Mouse (Mus musculus): ENCODE measurements around the gene C1qtnf1.

C1qtnf1 gene

GRCm38 (mm10) chr11:118410479-118410878, 17.5 kb upstream of the C1qtnf1 start:
- no peak for DNase-seq (ENCODE audit: low read depth, low spot score)

GRCm38 (mm10) chr11:118411271-118411670, 16.7 kb upstream of the C1qtnf1 start:
- no peak for DNase-seq (ENCODE audit: low read depth, low spot score)

DNA sequence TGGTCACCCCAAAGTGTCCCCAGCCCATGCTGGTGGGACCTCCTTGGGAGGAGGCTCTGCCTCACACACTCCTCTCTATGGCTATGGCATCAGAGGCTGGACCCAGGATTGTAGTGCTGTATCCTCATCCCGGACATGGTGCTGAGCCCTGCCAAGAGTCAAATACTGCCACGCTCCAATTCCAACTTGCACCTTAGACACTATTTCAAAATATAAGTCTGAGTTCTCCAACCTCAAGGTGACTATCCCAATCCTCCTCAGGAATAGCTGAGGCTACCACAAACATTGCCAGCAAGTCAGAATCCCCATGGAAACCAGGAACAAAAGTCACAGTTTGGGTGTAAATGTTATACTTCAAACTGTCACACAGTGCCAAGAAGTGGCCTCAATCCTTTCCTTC, 15.4 kb upstream of the C1qtnf1 start:
- DNase-seq (ENCODE audit: low read depth, low spot score), result no peak

GRCm38 (mm10) chr11:118413055-118413454, 14.9 kb upstream of the C1qtnf1 start:
- DNase-seq (ENCODE audit: low read depth, low spot score), result no peak

DNA sequence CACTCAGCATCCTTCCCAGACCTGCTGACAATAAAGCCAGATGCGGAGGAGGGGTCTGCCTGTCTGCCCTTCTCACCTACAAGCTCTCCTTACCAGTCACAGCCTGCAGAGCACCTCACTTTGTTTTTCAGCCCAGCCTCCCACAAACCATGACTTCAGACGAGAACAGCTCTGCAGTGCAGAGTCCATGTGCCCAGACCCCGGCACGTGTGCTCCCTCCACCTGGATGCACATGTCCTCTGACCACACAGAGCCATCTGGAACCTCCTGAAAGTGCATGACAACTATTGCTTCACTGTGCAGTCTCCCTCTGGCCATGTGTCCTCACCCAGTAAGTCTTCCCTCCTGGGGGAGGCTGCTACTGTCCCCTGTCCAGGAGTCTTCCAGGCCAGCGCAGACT, 13.7 kb upstream of the C1qtnf1 start:
- DNase-seq (ENCODE audit: low read depth, low spot score), result no peak

- no peak for DNase-seq (ENCODE audit: low read depth, low spot score)
Observed at GRCm38 (mm10) chr11:118415630-118416029, 12.4 kb upstream of the C1qtnf1 start.

DNA sequence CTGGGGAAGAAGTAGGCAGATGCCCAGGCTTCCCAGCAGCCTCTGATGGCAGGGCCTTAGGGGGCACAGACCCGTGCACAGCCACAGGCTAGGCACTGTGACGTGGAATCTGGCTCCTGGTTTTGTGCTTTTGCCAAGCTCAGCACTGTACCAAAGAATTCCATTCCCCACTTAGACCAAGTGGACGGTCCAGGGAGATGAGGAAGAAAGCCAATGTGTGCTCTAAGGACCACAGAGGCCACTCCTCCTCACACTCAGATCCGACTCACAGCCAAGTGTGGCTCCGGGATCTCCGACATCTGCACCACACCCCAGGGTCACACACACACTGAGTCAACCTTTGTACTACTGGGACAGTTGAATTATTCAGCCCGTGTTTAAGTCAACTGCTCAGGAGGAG, 12.0 kb upstream of the C1qtnf1 start:
- no peak for DNase-seq (ENCODE audit: low read depth, low spot score)

DNA sequence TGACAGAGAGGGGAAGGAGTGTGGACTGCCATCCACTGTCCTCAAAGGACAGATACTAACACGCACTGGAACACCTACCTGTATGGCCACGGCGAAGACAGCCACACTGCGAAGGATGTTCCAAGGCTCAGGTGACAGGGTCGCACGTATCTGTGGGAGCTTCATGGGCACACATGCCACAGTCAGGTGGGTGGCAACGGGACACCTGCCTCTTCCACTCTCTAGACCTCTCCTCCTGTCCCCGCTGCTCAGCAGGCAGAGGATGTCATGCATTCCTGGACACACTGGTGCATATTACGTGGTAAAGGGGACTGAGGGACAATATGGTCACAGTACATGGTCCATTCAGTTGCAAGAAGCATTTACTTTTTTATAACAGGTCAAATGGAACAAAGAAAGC, 10.5 kb upstream of the C1qtnf1 start:
- DNase-seq (ENCODE audit: low read depth, low spot score), result no peak

DNA sequence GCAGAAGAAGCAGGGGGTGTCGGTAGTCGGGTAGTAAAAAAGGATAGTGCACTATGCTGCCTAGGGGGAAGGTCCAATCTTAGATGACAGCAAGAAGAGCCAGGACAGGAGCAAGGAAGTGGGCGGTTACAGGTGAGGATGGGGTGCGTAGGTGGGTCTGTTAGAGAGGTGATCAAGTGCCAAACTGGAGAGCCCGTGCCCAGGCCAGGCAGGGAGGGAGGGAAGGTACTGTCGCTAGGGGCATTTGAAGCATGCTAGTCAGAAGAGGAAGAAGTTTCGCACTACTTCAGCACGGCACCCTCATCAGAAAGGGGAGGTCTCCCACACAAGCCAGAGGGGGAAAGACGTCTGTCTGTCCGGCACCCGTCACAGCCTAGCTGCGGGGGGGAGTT, 9.6 kb upstream of the C1qtnf1 start:
- DNase-seq (ENCODE audit: low read depth, low spot score), result no peak

DNA sequence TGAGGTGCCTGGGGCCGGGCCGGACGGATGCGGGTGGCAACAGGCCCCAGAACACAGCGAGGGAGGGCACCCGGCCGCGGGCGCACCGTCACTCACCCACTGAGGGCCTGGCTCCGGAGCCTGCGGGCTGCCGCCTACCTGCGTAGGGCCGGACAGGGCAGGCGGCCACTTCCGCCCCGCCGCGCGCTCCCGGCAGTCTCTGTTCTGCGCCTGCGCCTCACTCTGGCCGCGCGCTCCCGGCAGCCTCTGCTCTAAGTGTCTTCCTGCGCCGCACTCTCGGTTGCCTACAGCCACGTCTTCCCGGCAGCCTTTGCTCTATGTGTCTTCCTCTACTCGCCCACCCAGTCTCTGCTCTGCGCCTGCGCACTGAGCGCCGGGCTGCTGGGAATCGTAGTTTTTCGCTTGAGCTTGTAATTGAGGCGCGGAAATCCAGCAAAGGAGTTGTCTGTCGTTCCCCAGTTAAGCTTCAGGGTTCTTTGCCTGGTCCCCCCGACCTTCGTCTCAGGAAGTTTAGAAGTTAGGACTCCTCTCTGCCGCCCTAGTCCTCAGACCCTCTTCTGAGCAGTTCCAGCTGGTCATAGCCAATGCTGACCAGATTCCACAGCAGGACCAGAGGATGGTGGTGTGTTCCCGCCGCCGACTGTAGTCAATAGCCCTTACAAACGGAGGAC, 9.0 kb upstream of the C1qtnf1 start, which contains the start of gene Cant1:
Cant1 (minus strand) TSS at position 253 of the 671 bp plus-strand sequence.
- DNase-seq (ENCODE audit: low read depth, low spot score), result peak; percentile 99

DNA sequence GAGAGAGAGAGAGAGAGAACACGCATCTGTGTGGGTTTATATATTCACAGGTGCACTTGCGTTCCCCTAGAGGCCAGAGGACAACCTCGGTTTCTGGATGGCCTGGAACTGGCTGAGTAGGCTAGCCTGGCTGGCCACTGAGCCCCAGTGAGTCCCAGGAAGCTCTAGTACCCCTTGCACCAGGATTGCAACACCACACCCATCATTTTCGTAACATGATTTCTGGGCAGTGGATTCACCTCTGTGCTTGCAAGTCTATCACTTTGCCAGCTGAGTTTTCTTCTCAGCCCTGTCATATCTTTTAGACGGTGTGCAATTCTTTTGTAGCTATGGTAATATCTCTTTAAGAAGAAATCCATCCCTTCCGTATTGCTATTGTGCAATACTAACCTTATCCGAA, 7.7 kb upstream of the C1qtnf1 start:
- no peak for DNase-seq (ENCODE audit: low read depth, low spot score)

DNA sequence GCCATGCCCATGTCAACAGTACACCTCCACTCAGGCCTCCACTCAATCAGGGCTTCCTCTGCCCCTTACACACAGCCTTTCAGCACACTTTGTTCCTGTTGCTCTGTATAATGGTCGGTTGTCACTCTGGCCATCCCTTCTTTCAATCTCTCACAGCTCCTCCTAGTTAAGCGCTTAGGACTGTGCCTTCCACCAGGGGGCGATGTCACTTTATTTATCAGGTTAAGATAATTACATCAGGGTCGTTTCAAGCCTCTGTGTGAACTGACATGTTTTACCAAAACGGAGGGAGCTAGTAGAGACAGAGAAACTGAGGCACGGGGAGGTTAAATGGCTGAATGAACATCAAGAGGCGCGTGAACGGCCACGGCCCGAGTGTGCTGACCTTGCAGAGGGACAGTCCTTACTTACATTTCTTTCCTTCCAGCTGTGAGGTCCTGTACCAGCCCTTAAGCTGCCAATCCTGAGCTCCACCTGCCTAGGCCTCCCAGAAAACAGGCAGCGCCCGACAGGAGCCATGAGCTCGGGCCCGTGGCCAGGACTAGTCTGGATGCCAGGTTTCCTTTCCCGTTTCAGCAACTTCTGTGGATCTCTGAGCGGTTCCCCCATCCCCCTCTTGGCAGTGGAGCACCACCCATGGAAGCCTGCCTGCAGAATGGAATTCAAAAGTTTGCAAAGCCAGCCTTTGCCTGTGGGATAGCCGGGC, 4.6 kb upstream of the C1qtnf1 start:
- peak; percentile 73 for DNase-seq (ENCODE audit: low read depth, low spot score)

GRCm38 (mm10) chr11:118424621-118425335, 3.2 kb upstream of the C1qtnf1 start:
- no peak for DNase-seq (ENCODE audit: low read depth, low spot score)

DNA sequence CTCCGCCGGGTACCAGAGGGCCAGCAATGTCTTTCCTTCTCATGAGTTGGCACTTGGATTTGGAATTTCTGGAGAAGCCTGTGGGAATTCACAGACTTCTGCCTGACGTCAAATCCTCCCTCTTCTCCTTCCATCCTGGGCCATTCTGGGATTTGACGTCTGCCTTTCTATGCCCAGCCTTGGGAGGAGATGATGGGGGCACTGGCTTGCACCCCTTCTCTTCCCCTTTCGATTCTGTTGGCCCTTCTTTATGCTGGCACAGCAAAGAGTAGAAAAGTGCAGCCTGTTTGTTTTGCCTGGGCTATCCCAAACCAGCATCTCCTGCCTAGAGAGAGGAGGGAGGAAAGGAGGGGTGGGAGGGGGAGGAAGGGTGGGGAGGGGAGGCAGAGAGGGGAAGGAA, 1.2 kb upstream of the C1qtnf1 start:
- DNase-seq (ENCODE audit: low read depth, low spot score), result no peak

- no peak for DNase-seq (ENCODE audit: low read depth, low spot score)
Observed at GRCm38 (mm10) chr11:118427266-118427779, 680 bp upstream of the C1qtnf1 start.

GRCm38 (mm10) chr11:118428460-118428868, 461 bp downstream of the C1qtnf1 start:
- DNase-seq (ENCODE audit: low read depth, low spot score), result no peak

- DNase-seq (ENCODE audit: low read depth, low spot score), result no peak
Observed at GRCm38 (mm10) chr11:118428944-118429709, 1.1 kb downstream of the C1qtnf1 start.

- no peak for DNase-seq (ENCODE audit: low read depth, low spot score)
Observed at GRCm38 (mm10) chr11:118430291-118430885, 2.4 kb downstream of the C1qtnf1 start.

DNA sequence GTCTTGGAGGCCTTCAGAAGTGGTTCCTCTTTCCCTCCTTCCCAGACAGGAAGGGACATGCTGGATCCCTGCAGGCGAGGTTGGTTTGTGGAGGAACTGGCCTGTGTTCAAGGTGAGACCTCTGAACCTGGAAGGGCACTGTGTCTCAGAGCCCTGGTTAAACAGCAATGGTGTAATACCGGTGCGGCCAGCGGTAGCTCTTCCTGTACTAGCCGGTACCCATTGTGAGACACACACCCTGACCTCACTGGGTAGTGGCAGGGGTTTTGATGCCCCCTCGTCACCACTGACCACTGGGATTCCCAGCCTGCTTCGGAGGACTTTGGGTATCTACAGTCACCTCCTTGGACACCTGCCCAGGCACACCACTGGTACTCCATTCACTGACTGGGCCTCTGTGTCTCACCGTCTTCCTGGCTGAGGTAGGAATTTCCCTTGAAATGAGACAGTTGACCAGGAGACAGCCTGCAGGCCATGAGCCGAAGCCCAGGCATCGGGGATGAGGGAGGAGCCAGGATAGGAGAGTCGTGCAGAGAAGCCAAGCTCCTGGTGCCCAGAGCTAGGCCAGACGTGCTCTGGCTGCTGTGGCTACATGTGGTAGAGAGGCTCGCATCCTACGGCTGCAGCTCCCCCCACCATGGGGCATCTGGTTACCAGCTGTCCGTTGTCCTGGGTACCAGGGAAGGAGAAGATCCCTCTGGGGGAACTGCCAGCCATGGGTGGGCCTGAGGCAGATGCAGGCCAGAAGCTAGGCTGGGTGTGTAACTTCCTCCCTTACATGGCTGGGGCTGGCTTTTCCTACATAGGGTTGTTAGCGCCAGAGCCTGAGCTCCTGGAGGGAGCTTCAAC, 3.3 kb downstream of the C1qtnf1 start:
- DNase-seq (ENCODE audit: low read depth, low spot score), result no peak

- no peak for DNase-seq (ENCODE audit: low read depth, low spot score)
Observed at GRCm38 (mm10) chr11:118433398-118433868, 5.4 kb downstream of the C1qtnf1 start.
